Mouse (Mus musculus): ENCODE measurements around the gene 2410137M14Rik.

DNA sequence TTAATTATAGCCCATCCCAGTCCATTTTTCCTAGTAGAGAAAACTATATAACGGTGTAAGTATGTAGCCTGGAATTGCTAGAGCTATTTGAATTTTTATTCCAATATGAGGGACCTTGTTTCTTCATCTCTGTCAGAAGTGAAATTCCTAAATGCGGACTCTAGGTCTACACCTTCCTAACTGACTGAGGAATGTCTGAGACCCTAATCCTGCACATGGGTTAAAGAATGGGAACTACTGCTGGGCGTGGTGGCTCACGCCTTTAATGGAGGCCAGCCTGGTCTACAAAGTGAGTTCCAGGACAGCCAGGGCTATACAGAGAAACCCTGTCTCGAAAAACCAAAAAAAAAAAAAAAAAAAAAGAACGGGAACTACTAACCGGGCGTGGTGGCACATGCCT lies 48.1 kb upstream of the 2410137M14Rik start:
- TF ChIP-seq POLR2A (IDR thresholded peaks at IDR 0.05; ENCODE audit: insufficient read depth, low read length) (no peak), CTCF (IDR thresholded peaks at IDR 0.05; ENCODE audit: low read depth, low read length) (no peak)

Data from ES-Bruce4 (cell line).